Mouse (Mus musculus) erythroblast, embryonic 14.5 days (primary cell): ENCODE results near the gene Ethe1.

ENCODE experiments used
- GATA1 ChIP-seq: IDR thresholded peaks from 2 replicates; pipeline ENCODE4 v1.6.1; 2012; ENCODE audit warnings: low read length, inconsistent platforms, mixed read lengths
- TAL1 ChIP-seq: IDR thresholded peaks from 3 replicates; pipeline ENCODE4 v1.6.1; 2012; ENCODE audit warnings: low read length, inconsistent platforms, mixed read lengths

- TF ChIP-seq GATA1, result no peak
- no peak for TF ChIP-seq TAL1
Measured at GRCm38 (mm10) chr7:24622967-24623366, 35.6 kb downstream of the Ethe1 start.
